ENCODE assay signal across 8 mouse cellular contexts in genomic region chr2:131253681-131254328, GRCm38 (mm10). TPM values are rescaled to one million over a fixed set of nuclear protein-coding genes. Genes with fewer than 3 reads are reported as not detected.
DNase-seq lines count a peak whose midpoint lies in the region; ATAC-seq and TF ChIP-seq lines count a peak whose summit lies in the region.

No protein-coding gene starts in this region.

- no peak overlapping the region for H3ac ChIP-seq in C2C12 (ENCODE audit: control insufficient read depth, insufficient read length, low read depth)

- H3K36me3 ChIP-seq in C2C12 (ENCODE audit: control insufficient read depth, insufficient read depth): no peaks in the 10 kb centered on the region
- H3K36me3 ChIP-seq in heart, adult 2 months (ENCODE audit: control insufficient read depth, insufficient read depth, low read length): 0 out of 2 replicates have a peak, but pooled peaks cover 4% of the 10 kb centered on the region
- H3K36me3 ChIP-seq in neural tube, embryonic 14.5 days (ENCODE audit: control insufficient read depth, insufficient read depth, low read length): no peaks in the 10 kb centered on the region

- no peaks in the 10 kb centered on the region for H3K79me2 ChIP-seq in C2C12 (ENCODE audit: control insufficient read depth, insufficient read depth)
- no peaks in the 10 kb centered on the region for H3K79me2 ChIP-seq in heart, adult 2 months (replicated peaks; ENCODE audit: control insufficient read depth, insufficient read depth, low read length)

- no peak overlapping the region for H3K4me2 ChIP-seq in neural tube, embryonic 14.5 days (ENCODE audit: low read depth, low read length)

- no peaks in the 10 kb centered on the region for H3K27me3 ChIP-seq in C2C12 (ENCODE audit: control insufficient read depth, insufficient read depth, insufficient read length)
- H3K27me3 ChIP-seq in heart, adult 2 months (ENCODE audit: control insufficient read depth, insufficient read depth, low read length): no peaks in the 10 kb centered on the region
- no peaks in the 10 kb centered on the region for H3K27me3 ChIP-seq in neural tube, embryonic 14.5 days (ENCODE audit: control insufficient read depth, insufficient read depth, low read length)

- TF ChIP-seq CTCF in C2C12 (IDR thresholded peaks at IDR 0.05; ENCODE audit: control insufficient read depth, insufficient read depth, insufficient read length): peak; percentile 46
- peak; percentile 88 for TF ChIP-seq CTCF in heart, adult 2 months (IDR thresholded peaks at IDR 0.05)
- TF ChIP-seq CTCF in lung, adult 2 months (IDR thresholded peaks at IDR 0.05; ENCODE audit: insufficient read depth, low read length): peak; percentile 86

- H3K27ac ChIP-seq in heart, adult 2 months: peak overlapping the region; percentile 72
- no peak overlapping the region for H3K27ac ChIP-seq in neural tube, embryonic 14.5 days (ENCODE audit: low read depth, low read length)

- peak; percentile 78 for TF ChIP-seq EP300 in heart, adult 2 months (IDR thresholded peaks at IDR 0.05; ENCODE audit: insufficient read depth, low read depth, low read length)

- TF ChIP-seq POLR2A in heart, adult 2 months (IDR thresholded peaks at IDR 0.05; ENCODE audit: insufficient read depth, low read depth, low read length): no peak
- TF ChIP-seq POLR2A in lung, adult 2 months (IDR thresholded peaks at IDR 0.05; ENCODE audit: borderline replicate concordance, extremely low read depth, low read depth, low read length): no peak

- H3K9ac ChIP-seq in heart, adult 2 months (ENCODE audit: low read depth, low read length): peak overlapping the region; percentile 12; the same call in 1 of the 2 replicates
- H3K9ac ChIP-seq in neural tube, embryonic 14.5 days (replicated peaks; ENCODE audit: low read depth, low read length): no peak overlapping the region

- no peaks in the 10 kb centered on the region for H3K79me3 ChIP-seq in C2C12 (ENCODE audit: low read depth)

- 4% methylated on average over 7 of the region's 7 CpGs for WGBS in heart, adult 2 months
- 9% methylated on average over 7 of the region's 7 CpGs for WGBS in lung, adult 2 months
- 22% methylated on average over 7 of the region's 7 CpGs for WGBS in neural tube, embryonic 14.5 days

- no peaks in the 10 kb centered on the region for H3K9me3 ChIP-seq in neural tube, embryonic 14.5 days (ENCODE audit: control insufficient read depth, low read length)

- DNase-seq in NIH3T3 (ENCODE audit: low read depth): peak; percentile 89
- peak; percentile 83 for DNase-seq in embryo, embryonic 11 days
- DNase-seq in heart, adult 2 months: peak; percentile 76 to 77
- peak; percentile 80 for DNase-seq in kidney, adult 18-20 months
- peak; percentile 43 for DNase-seq in lung, adult 2 months
- DNase-seq in thymus, postnatal 4 days: peak; percentile 70

- peaks cover 5% of the 10 kb centered on the region for H3K4me1 ChIP-seq in heart, adult 2 months (ENCODE audit: control insufficient read depth, insufficient read depth, low read length)
- 0 out of 2 replicates have a peak, but pooled peaks cover 4% of the 10 kb centered on the region for H3K4me1 ChIP-seq in lung, adult 2 months (ENCODE audit: control insufficient read depth, insufficient read depth, low read length)
- H3K4me1 ChIP-seq in neural tube, embryonic 14.5 days (ENCODE audit: control insufficient read depth, insufficient read depth, low read length): no peaks in the 10 kb centered on the region

- intact Hi-C loops in heart, adult 2 months (cut with DNase I): loop anchor here (1.0 to 5.0 kb wide), 5 partner anchors 44 to 292 kb away; partner anchors contain the start of genes 1700037H04Rik and Cenpb

- peak; percentile 88; the same call in 1 of the 2 replicates for ATAC-seq in neural tube, embryonic 14.5 days (ENCODE audit: low read depth)

- no peak overlapping the region for H3K4me3 ChIP-seq in C2C12 (ENCODE audit: insufficient read depth, poor library complexity, severe bottlenecking)
- H3K4me3 ChIP-seq in heart, adult 2 months: no peak overlapping the region
- H3K4me3 ChIP-seq in lung, adult 2 months (replicated peaks; ENCODE audit: extremely low read depth, low read depth, low read length): no peak overlapping the region
- H3K4me3 ChIP-seq in neural tube, embryonic 14.5 days (ENCODE audit: low read depth, low read length): no peak overlapping the region

TF ChIP-seq in C2C12, 6 proteins besides CTCF, POLR2A, EP300 and RAD21:
- TF ChIP-seq CEBPB (IDR thresholded peaks at IDR 0.05; ENCODE audit: low read depth): no peak
- no peak for TF ChIP-seq MYOG (IDR thresholded peaks at IDR 0.05; ENCODE audit: control insufficient read depth, extremely low read depth, insufficient read length)
- TF ChIP-seq USF1 (IDR thresholded peaks at IDR 0.05; ENCODE audit: low read depth): no peak
- TF ChIP-seq MAX (IDR thresholded peaks at IDR 0.05): no peak

RNA-seq across cellular contexts. Expression of gene Pank2, which starts 8.5 kb away (rescaled TPM):
- polyA plus RNA-seq in C2C12 (2012; fragmentation: generic; extraction: Trizol): 27.0 TPM
- total RNA-seq in heart, adult 2 months (2021): 10 to 100 TPM; 20.7 to 25.4 TPM
- polyA plus RNA-seq in heart, adult 2 months (2012; rRNA removed): 8.5 and 19.3 TPM in 2 replicates
- polyA plus RNA-seq in lung, adult 2 months (2012; rRNA removed): 12.7 and 16.1 TPM in 2 replicates
- polyA plus RNA-seq in neural tube, embryonic 14.5 days (2014; fragmentation: Nextera tagmentation; extraction: Ambion mirVana): 28.7 and 32.2 TPM in 2 replicates

RNA-seq across cellular contexts. Expression of gene Mavs, which starts 19.9 kb away (rescaled TPM):
- 19.1 TPM for polyA plus RNA-seq in C2C12 (2012; fragmentation: generic; extraction: Trizol)
- total RNA-seq in heart, adult 2 months (2021): 10 to 100 TPM; 65.2 to 79.6 TPM
- 89.0 and 127 TPM in 2 replicates for polyA plus RNA-seq in heart, adult 2 months (2012; rRNA removed)
- 49.8 and 59.7 TPM in 2 replicates for polyA plus RNA-seq in lung, adult 2 months (2012; rRNA removed)
- 5.0 and 6.1 TPM in 2 replicates for polyA plus RNA-seq in neural tube, embryonic 14.5 days (2014; fragmentation: Nextera tagmentation; extraction: Ambion mirVana)

RNA-seq across cellular contexts. Expression of gene Ap5s1, which starts 46.9 kb away (rescaled TPM):
- polyA plus RNA-seq in C2C12 (2012; fragmentation: generic; extraction: Trizol): 24.1 TPM
- 10 to 100 TPM; 33.1 to 41.7 TPM for total RNA-seq in heart, adult 2 months (2021)
- polyA plus RNA-seq in heart, adult 2 months (2012; rRNA removed): 71.4 and 121 TPM in 2 replicates
- polyA plus RNA-seq in lung, adult 2 months (2012; rRNA removed): 44.5 and 46.4 TPM in 2 replicates
- 39.4 and 39.5 TPM in 2 replicates for polyA plus RNA-seq in neural tube, embryonic 14.5 days (2014; fragmentation: Nextera tagmentation; extraction: Ambion mirVana)
